Mouse (Mus musculus) limb, embryonic 11.5 days (tissue): ENCODE measurements at regions not wholly inside any gene's neighbourhood (a gene's known extent, or its start where the extent isn't known, plus 50 kb on each side); places are given as distances from the start of the nearest gene placed in this dataset.

Experiments used
- ATAC-seq: fragments of 200-750 bp; cut with Nextera tagmentation; 2 replicates; pipeline ENCODE4 v1.8.0; 2017; ENCODE audit warnings: low read depth; ENCODE audit not compliant: insufficient number of reproducible peaks, low FRiP score, low TSS enrichment
- DNase-seq: peaks from one replicate; pipeline ENCODE4 v3.0.0-alpha.2; 2015; ENCODE audit warnings: low spot score
- H3K27ac ChIP-seq: fragments of 300-500 bp; sonication (generic); replicated peaks from 2 replicates; pipeline ENCODE4 v1.5.1; 2014; ENCODE audit warnings: low read depth, mild to moderate bottlenecking, low read length
- H3K27me3 ChIP-seq: fragments of 300-500 bp; sonication (generic); 2 replicates; pipeline ENCODE4 v1.6.1; 2014; ENCODE audit warnings: mild to moderate bottlenecking, low read length, mixed read lengths; ENCODE audit not compliant: control insufficient read depth, insufficient read depth
- H3K36me3 ChIP-seq: fragments of 300-500 bp; sonication (generic); 2 replicates; pipeline ENCODE4 v1.6.1; 2014; ENCODE audit warnings: mild to moderate bottlenecking, low read length, moderate library complexity, mixed read lengths; ENCODE audit not compliant: control insufficient read depth, insufficient read depth
- H3K4me1 ChIP-seq: fragments of 300-500 bp; sonication (generic); 2 replicates; pipeline ENCODE4 v1.6.1; 2014; ENCODE audit warnings: low read length, mixed read lengths; ENCODE audit not compliant: control insufficient read depth, insufficient read depth
- H3K4me2 ChIP-seq: fragments of 300-500 bp; sonication (generic); 2 replicates; pipeline ENCODE4 v1.6.1; 2014; ENCODE audit warnings: low read depth, mild to moderate bottlenecking, moderate library complexity; ENCODE audit not compliant: severe bottlenecking
- H3K4me3 ChIP-seq: fragments of 300-500 bp; sonication (generic); 2 replicates; pipeline ENCODE4 v1.5.1; 2014; ENCODE audit warnings: low read depth, low read length
- H3K9ac ChIP-seq: fragments of 300-500 bp; sonication (generic); 2 replicates; pipeline ENCODE4 v1.6.1; 2014; ENCODE audit warnings: mild to moderate bottlenecking, low read length
- H3K9me3 ChIP-seq: fragments of 300-500 bp; sonication (generic); 2 replicates; pipeline ENCODE4 v1.6.1; 2016; ENCODE audit warnings: low read length; ENCODE audit not compliant: control insufficient read depth
- WGBS: fragments of 180-500 bp; shearing (Covaris S2); extraction: QIAGEN DNeasy Blood & Tissue Kit; methylation state at CpG from one replicate; pipeline ENCODE4 v1.1.7; 2014; 5-methylcytosine and 5-hydroxymethylcytosine counted together

DNA sequence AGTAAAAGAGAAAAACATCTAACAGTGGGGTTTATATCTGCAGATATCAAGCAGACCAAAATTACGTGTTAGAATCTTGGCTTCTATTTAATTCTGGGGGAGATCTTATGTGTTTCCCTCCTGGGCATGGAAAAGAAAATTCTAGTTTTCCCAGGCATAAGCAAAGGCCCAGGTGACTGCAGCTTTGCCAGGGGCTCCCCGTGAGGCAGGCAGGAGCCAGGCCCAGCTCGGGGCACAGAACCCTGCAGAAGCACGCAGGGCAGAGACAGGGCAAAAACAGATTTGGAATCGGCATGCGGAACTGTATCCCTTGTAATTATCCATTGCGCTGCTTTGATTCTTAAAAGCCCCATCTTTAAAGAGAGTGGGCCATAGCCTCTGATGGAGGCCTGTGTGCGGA, 250.4 kb upstream of the Slc35b3 start:
- Histone ChIP-seq H3K27ac (no peak overlapping the region), H3K4me1 (no peaks in the 10 kb centered on the region), H3K27me3 (no peaks in the 10 kb centered on the region), H3K4me3 (no peak overlapping the region), H3K4me2 (no peak overlapping the region), H3K36me3 (no peaks in the 10 kb centered on the region), H3K9ac (no peak overlapping the region), H3K9me3 (no peaks in the 10 kb centered on the region)
- 80% methylated on average over 8 of the region's 8 CpGs for WGBS
- DNase-seq (no peak), ATAC-seq (no peak)

DNA sequence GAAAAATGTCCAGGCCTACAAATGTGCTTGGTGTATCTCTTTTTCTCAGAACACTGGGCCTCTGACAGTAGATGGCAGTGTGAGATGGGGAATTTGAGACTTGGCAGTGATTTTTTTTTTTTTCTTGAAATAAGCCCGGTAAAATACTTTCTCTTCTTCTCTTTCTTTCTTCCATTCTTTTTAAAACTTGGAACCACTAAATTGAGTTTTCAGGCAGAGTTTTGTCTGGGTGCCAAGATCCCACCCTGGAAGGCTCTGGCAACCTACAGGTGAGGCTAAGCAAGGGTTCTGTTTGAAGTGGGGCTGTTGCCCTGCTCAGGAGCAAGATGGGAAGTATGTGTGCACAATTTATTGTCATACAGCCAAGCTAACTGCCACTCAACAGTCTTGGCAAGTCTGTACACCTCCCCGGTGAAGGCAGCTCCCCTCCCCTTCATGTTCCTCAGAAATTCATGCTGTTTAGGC, 223.1 kb upstream of the Slc35b3 start:
- Histone ChIP-seq H3K9me3 (no peaks in the 10 kb centered on the region), H3K27ac (no peak overlapping the region), H3K4me2 (no peak overlapping the region), H3K4me1 (no peaks in the 10 kb centered on the region), H3K4me3 (no peak overlapping the region), H3K27me3 (no peaks in the 10 kb centered on the region), H3K9ac (no peak overlapping the region), H3K36me3 (no peaks in the 10 kb centered on the region)
- WGBS, result 39% methylated on average over 2 of the region's 2 CpGs
- no peak for ATAC-seq
- DNase-seq, result peak; percentile 36

DNA sequence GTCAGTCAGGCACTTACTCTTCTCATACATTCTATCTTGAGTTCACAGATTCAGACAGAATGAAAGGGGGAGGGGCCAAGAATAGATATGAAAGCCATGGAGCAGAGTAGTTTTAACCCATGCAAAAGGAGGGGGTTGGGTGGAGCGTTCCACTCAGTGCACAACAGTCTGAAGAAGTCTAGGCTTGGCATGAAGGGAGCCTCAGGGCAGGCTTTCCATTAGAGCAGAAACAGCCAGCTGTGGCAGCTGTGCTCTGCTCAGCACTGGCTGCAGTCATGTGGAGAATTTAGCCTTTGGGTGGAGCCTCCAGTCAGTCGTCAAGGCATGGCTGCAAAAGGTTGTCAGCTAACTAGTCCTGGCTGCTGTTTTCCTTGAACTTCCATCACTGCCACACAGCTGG, 201.3 kb upstream of the Slc35b3 start:
- Histone ChIP-seq H3K36me3 (no peaks in the 10 kb centered on the region), H3K4me1 (no peaks in the 10 kb centered on the region), H3K4me3 (no peak overlapping the region), H3K4me2 (no peak overlapping the region), H3K9me3 (no peaks in the 10 kb centered on the region), H3K9ac (no peak overlapping the region), H3K27ac (no peak overlapping the region), H3K27me3 (no peaks in the 10 kb centered on the region)
- 40% methylated on average over 2 of the region's 2 CpGs for WGBS
- ATAC-seq, result no peak
- peak; percentile 28 for DNase-seq

DNA sequence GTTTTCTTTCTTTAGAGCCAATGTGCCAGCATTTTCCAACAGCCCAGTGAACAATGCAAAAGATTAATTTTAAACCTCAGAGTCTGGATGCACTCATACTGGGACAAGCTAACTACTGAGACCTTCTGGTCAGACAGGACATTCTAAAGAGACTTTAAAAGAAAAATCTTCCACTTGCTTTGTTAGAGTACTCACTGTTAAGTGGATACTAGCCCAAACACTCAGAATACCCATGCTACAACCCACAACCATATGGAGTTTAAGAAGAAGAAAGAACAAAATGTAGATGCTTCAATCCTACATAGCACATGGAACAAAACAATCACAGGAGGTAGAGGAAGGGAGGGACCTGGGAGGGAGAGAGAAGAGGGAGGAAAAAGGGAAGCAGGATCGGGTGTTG, 167.3 kb upstream of the Slc35b3 start:
- Histone ChIP-seq H3K4me3 (no peak overlapping the region), H3K9ac (no peak overlapping the region), H3K27me3 (no peaks in the 10 kb centered on the region), H3K4me1 (no peaks in the 10 kb centered on the region), H3K4me2 (no peak overlapping the region), H3K36me3 (no peaks in the 10 kb centered on the region), H3K27ac (no peak overlapping the region), H3K9me3 (no peaks in the 10 kb centered on the region)
- ATAC-seq, result no peak
- DNase-seq, result no peak
- 83% methylated on average over 1 of the region's 1 CpGs for WGBS

DNA sequence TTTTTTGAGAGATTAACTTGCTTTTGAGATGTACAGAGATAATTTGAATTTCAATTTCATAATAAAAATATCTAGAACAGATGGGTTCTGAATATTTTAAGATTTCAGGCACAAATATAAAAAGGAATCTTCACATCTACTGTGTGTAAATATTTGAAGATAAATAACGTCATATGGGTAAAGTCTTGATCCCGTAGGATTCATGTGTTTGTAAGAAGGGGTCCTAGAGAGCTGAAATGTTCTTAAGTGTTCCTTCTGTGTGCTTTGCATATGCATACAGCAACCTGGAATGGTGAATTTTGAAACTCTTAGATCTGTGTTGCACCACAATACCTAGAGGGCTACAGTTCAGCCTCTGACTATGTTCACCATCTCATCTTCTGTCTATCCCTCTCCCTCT, 131.4 kb upstream of the Slc35b3 start:
- Histone ChIP-seq H3K4me1 (no peaks in the 10 kb centered on the region), H3K9me3 (no peaks in the 10 kb centered on the region), H3K27me3 (no peaks in the 10 kb centered on the region), H3K4me3 (no peak overlapping the region), H3K4me2 (no peak overlapping the region), H3K36me3 (no peaks in the 10 kb centered on the region), H3K27ac (no peak overlapping the region), H3K9ac (no peak overlapping the region)
- DNase-seq, result no peak
- ATAC-seq, result no peak
- 95% methylated on average over 2 of the region's 2 CpGs for WGBS

DNA sequence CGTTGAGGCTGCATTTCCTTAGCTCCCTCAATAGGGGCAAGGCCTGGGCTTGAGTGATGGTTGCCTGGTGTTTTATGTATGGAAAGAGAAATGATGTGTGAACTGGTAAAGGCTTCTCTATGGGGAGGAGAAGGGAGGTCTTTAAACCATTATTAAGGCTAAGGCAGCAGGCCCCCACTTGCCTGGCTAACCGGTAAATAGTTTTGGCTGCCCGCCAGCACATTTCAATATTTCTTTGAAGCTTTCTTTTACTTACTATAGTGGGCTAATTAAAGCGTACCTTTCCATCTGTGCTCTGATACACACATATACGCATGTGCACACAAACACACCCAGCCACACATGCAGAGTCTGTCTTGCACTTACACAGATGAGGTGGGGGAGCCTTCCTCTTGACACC, 123.9 kb upstream of the Slc35b3 start:
- ATAC-seq (peak; percentile 62; the same call in 1 of the 2 replicates), DNase-seq (peak; percentile 41)
- H3K4me1 ChIP-seq, result 0 out of 2 replicates have a peak, but pooled peaks cover 2% of the 10 kb centered on the region
- no peaks in the 10 kb centered on the region for H3K27me3 ChIP-seq
- no peak overlapping the region for H3K27ac ChIP-seq
- WGBS, result 43% methylated on average over 5 of the region's 5 CpGs
- no peaks in the 10 kb centered on the region for H3K36me3 ChIP-seq
- no peak overlapping the region for H3K4me2 ChIP-seq
- no peaks in the 10 kb centered on the region for H3K9me3 ChIP-seq
- no peak overlapping the region for H3K4me3 ChIP-seq
- H3K9ac ChIP-seq, result no peak overlapping the region

DNA sequence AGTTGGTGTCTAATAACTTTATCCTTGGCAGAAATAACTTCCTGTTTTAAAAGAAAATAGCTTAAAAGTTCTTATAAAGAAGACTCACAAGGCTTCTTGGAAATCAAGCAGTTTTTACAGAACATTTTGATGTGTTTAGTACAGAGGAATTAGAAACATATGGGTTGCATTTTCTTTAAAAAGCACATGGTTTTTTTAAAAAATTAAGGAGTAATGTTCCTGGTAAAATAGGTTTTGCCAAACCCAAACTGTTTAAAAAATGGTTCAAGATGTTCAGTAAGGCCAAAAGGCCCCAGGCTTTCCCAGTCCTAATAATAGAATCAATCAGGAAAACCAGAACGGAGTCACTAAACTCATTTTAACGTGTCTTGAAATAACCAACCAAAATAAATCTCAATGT, 113.5 kb upstream of the Slc35b3 start:
- Histone ChIP-seq H3K4me1 (no peaks in the 10 kb centered on the region), H3K4me3 (no peak overlapping the region), H3K9ac (no peak overlapping the region), H3K36me3 (no peaks in the 10 kb centered on the region), H3K9me3 (no peaks in the 10 kb centered on the region), H3K4me2 (no peak overlapping the region), H3K27me3 (no peaks in the 10 kb centered on the region), H3K27ac (no peak overlapping the region)
- WGBS, result 14% methylated on average over 2 of the region's 2 CpGs
- DNase-seq (no peak), ATAC-seq (no peak)

DNA sequence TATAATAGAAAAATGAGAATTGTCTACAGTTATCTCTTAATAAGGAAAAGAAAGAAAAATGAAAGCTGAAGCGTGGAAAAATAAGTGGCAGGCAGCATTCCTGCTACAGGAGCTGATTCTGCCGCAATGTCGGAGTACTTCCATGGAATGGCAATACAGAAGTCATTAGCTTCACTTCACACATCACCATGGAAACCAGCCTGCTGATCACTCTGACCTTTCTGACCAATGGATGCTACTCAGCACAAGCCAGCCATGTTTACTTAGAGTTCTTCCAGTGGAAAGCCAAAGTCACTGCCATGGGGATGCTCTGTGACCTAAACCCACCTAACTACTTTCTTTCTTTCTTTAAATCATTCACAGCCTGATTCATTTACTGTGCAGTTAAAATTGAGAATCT, 71.6 kb upstream of the Slc35b3 start:
- Histone ChIP-seq H3K27ac (no peak overlapping the region), H3K4me1 (no peaks in the 10 kb centered on the region), H3K9me3 (no peaks in the 10 kb centered on the region), H3K4me3 (no peak overlapping the region), H3K27me3 (no peaks in the 10 kb centered on the region), H3K4me2 (no peak overlapping the region), H3K9ac (no peak overlapping the region), H3K36me3 (no peaks in the 10 kb centered on the region)
- 64% methylated on average over 3 of the region's 3 CpGs for WGBS
- DNase-seq, result no peak
- ATAC-seq, result no peak

DNA sequence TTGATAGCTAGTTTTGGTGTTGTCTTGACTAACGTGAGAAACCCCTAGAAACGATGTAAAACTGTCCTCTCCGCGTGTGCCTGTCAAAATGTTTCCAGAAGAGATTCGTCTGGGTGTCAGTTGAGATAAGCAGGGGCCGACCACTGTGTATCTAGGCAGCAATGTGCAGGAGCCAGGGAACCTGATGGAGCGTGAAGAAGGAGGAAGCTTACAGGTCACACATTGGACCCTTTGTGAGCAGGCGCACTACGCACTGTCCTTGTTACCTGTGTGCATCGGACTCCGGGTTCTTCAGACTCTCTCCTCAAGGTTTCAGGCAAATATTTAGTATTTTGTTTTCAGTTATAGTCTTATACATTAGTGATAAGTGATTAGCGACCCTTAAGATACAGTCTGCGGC, 59.5 kb upstream of the Slc35b3 start:
- ATAC-seq, result no peak
- Histone ChIP-seq H3K27ac (no peak overlapping the region), H3K9ac (no peak overlapping the region), H3K36me3 (no peaks in the 10 kb centered on the region), H3K4me3 (no peak overlapping the region), H3K9me3 (no peaks in the 10 kb centered on the region), H3K4me1 (no peaks in the 10 kb centered on the region), H3K4me2 (no peak overlapping the region), H3K27me3 (no peaks in the 10 kb centered on the region)
- no peak for DNase-seq
- 90% methylated on average over 13 of the region's 13 CpGs for WGBS
